Mouse (Mus musculus): ENCODE data around the gene Gpc5. TPM values are rescaled to one million over a fixed set of nuclear protein-coding genes. Genes with fewer than 3 reads are reported as not detected.

Gene Gpc5
- polyA plus RNA-seq, 1 experiment = not detected

DNA sequence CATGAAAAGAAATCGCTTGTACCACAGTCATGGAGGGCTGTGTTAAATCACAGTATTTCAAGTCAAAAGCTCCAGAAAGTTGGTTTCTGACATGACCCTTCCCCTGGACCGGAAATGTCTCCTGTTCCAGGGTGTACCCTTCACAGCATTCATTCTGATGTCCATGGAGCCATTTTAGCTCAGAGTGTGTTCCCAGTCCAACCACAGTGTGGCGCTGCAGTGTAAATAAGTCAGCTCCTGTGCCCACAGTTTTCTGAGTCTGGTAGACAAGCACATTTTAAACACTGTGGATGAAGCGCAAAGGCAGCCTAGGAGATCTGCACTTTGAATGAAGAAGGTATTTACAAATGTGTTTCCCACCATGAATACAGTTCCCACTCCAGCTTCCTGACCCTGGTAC lies 383.2 kb downstream of the Gpc5 start:
- Histone ChIP-seq H3K4me1 (ENCODE audit: control insufficient read depth, insufficient read depth, low read length) (no peaks in the 10 kb centered on the region), H3K4me3 (ENCODE audit: insufficient read depth, low read depth, low read length) (no peak overlapping the region), H3K27ac (ENCODE audit: insufficient read depth, low read depth, low read length) (no peak overlapping the region)
- 54% methylated on average over 4 of the region's 4 CpGs for WGBS
- TF ChIP-seq POLR2A (IDR thresholded peaks at IDR 0.05; ENCODE audit: insufficient read depth, low read depth, low read length) (no peak), CTCF (IDR thresholded peaks at IDR 0.05; ENCODE audit: insufficient read depth, low read depth, low read length) (no peak)

DNA sequence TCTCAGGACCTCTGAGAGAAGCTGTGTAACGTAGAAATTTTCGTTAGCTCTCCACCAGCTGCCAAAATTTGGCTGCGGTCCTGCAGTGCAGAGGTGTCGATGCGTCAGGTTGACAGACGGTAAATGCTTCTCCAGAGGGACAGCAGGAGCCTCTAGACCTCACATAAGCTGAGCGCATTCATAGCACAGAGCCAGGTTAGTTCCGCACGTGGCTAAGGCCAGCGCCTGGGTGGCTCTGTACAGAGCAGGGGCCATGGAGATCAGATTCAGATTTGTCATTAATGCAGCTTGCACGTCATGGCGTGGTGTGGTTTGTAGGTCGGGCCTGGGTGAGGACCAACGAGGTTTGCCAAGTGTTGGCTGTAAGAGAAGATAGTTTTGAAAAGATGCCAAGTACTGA lies 385.3 kb downstream of the Gpc5 start:
- WGBS = 66% methylated on average over 14 of the region's 14 CpGs
- TF ChIP-seq CTCF (IDR thresholded peaks at IDR 0.05; ENCODE audit: insufficient read depth, low read depth, low read length) = no peak
- Histone ChIP-seq H3K4me1 (ENCODE audit: control insufficient read depth, insufficient read depth, low read length) (no peaks in the 10 kb centered on the region), H3K27ac (ENCODE audit: insufficient read depth, low read depth, low read length) (no peak overlapping the region), H3K4me3 (ENCODE audit: insufficient read depth, low read depth, low read length) (no peak overlapping the region)

DNA sequence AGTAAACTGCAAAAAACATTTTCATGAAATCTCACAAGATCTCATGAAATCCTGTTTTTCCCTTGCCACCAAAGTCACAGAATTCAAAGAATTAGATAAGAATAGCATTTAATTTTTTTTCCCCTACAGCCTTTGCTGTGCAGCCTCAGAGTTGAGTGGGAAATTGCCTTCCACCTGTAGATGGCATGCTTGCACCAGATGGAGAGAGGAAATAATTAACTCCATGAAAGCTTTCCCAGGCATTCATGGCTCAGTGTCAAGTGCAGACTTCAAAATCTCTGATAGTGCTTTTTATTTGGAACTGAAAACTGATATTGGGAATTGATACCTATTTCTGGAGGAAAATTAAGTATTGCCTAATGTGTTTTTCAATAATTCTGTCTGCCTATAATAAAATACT lies 393.1 kb downstream of the Gpc5 start:
- Histone ChIP-seq H3K4me1 (ENCODE audit: control insufficient read depth, insufficient read depth, low read length) (no peaks in the 10 kb centered on the region), H3K4me3 (ENCODE audit: insufficient read depth, low read depth, low read length) (no peak overlapping the region), H3K27ac (ENCODE audit: insufficient read depth, low read depth, low read length) (no peak overlapping the region)
- no peak for TF ChIP-seq CTCF (IDR thresholded peaks at IDR 0.05; ENCODE audit: insufficient read depth, low read depth, low read length)
- TF ChIP-seq POLR2A (IDR thresholded peaks at IDR 0.05; ENCODE audit: insufficient read depth, low read depth, low read length) = no peak

DNA sequence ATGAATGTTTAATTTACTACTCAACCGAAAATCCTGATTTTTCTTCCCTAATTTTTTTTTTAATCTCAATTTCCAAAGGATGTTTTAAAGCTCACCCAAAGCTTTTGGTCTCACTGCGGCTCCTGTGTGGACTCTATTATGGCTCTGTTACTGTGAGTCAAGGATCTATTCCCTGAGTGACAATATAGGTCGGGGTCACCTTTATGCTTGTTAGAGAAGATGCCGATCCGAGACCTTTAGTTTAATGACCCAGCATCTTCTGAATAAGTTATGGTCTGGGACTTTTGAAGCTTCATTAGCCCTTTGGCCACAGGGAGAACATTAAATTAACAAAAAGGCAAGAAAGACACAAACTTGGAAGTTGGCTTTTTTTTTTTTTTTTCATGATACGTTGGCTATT lies 408.8 kb downstream of the Gpc5 start:
- Histone ChIP-seq H3K4me1 (ENCODE audit: control insufficient read depth, insufficient read depth, low read length) (no peaks in the 10 kb centered on the region), H3K4me3 (ENCODE audit: insufficient read depth, low read depth, low read length) (no peak overlapping the region), H3K27ac (ENCODE audit: insufficient read depth, low read depth, low read length) (no peak overlapping the region)
- TF ChIP-seq CTCF (IDR thresholded peaks at IDR 0.05; ENCODE audit: insufficient read depth, low read depth, low read length) = no peak
- TF ChIP-seq POLR2A (IDR thresholded peaks at IDR 0.05; ENCODE audit: insufficient read depth, low read depth, low read length) = no peak
- 81% methylated on average over 6 of the region's 6 CpGs for WGBS

DNA sequence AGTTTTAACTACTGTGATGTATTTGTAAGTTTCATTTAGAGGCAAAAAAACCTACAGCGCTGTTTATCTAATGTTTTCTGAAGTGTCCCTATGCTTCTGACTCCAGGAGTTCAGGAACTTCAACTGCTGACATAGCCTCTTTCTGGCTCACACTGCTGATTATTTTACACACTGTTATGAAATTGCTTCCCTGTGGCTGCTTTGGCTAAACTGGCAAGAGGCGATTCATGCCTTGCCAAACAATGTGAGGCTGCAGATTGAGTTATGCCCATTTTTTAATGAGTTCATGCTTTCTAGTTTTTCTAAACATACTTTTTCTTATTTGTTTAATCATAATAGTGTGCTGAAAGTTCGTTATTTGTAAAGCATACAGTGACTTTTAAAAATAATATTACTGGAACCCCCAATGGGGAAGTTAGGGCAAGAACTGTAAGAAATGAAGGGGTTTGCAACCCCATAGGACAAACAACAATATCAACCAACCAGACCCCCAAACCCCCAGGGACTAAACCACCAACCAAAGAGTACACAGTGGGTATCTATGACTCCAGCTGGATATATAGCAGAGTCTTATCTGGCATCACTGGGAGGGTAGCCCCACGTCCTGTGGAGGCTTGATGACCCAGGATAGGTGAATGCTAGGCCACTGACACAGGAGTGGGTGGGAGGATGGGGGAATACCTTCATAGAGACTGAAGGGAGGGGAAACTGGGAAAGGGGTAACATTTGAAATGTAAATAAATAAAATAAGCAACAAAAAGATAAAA lies 454.7 kb downstream of the Gpc5 start:
- 80% methylated on average over 4 of the region's 4 CpGs for WGBS

GRCm38 (mm10) chr14:115551996-115552395 lies 460.0 kb downstream of the Gpc5 start:
- H3K4me1 ChIP-seq (ENCODE audit: control insufficient read depth, insufficient read depth, low read length) = no peaks in the 10 kb centered on the region
- 81% methylated on average over 4 of the region's 4 CpGs for WGBS
- TF ChIP-seq POLR2A (IDR thresholded peaks at IDR 0.05; ENCODE audit: insufficient read depth, low read depth, low read length) (no peak), CTCF (IDR thresholded peaks at IDR 0.05; ENCODE audit: insufficient read depth, low read depth, low read length) (no peak)
- H3K4me3 ChIP-seq (ENCODE audit: insufficient read depth, low read depth, low read length) = no peak overlapping the region
- no peak overlapping the region for H3K27ac ChIP-seq (ENCODE audit: insufficient read depth, low read depth, low read length)

More for the DNA sequence above, 454.7 kb downstream of the Gpc5 start:
- Histone ChIP-seq H3K4me1 (ENCODE audit: control insufficient read depth, insufficient read depth, low read length) (no peaks in the 10 kb centered on the region), H3K4me3 (ENCODE audit: insufficient read depth, low read depth, low read length) (no peak overlapping the region), H3K27ac (ENCODE audit: insufficient read depth, low read depth, low read length) (no peak overlapping the region)
- no peak for TF ChIP-seq CTCF (IDR thresholded peaks at IDR 0.05; ENCODE audit: insufficient read depth, low read depth, low read length)
- no peak for TF ChIP-seq POLR2A (IDR thresholded peaks at IDR 0.05; ENCODE audit: insufficient read depth, low read depth, low read length)

GRCm38 (mm10) chr14:115580466-115581255 lies 488.6 kb downstream of the Gpc5 start:
- 62% methylated on average over 3 of the region's 3 CpGs for WGBS

DNA sequence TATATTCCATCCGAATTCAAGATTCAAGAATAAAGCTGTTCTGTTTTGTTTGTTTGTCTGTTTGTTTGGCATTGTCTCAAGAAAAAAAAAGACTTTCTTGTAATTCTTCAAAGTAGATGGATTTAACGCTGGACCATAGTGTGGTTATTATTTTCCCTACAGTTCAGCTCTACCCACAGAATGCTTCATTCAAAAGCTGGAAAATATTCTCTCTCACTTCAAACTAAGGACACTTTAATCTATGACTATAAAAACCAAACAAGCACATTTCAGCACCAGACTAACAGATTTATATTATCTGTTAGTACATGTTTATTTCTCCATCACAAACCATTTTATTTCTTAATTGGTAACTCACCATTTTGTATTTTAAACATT lies 489.2 kb downstream of the Gpc5 start:
- 68% methylated on average over 2 of the region's 2 CpGs for WGBS
- Histone ChIP-seq H3K4me3 (ENCODE audit: insufficient read depth, low read depth, low read length) (no peak overlapping the region), H3K27ac (ENCODE audit: insufficient read depth, low read depth, low read length) (no peak overlapping the region), H3K4me1 (ENCODE audit: control insufficient read depth, insufficient read depth, low read length) (no peaks in the 10 kb centered on the region)
- no peak for TF ChIP-seq POLR2A (IDR thresholded peaks at IDR 0.05; ENCODE audit: insufficient read depth, low read depth, low read length)
- no peak for TF ChIP-seq CTCF (IDR thresholded peaks at IDR 0.05; ENCODE audit: insufficient read depth, low read depth, low read length)

More at GRCm38 (mm10) chr14:115580466-115581255, 488.6 kb downstream of the Gpc5 start:
- no peaks in the 10 kb centered on the region for H3K4me1 ChIP-seq (ENCODE audit: control insufficient read depth, insufficient read depth, low read length)
- no peak overlapping the region for H3K4me3 ChIP-seq (ENCODE audit: insufficient read depth, low read depth, low read length)
- TF ChIP-seq CTCF (IDR thresholded peaks at IDR 0.05; ENCODE audit: insufficient read depth, low read depth, low read length) = no peak
- no peak for TF ChIP-seq POLR2A (IDR thresholded peaks at IDR 0.05; ENCODE audit: insufficient read depth, low read depth, low read length)
- H3K27ac ChIP-seq (ENCODE audit: insufficient read depth, low read depth, low read length) = no peak overlapping the region

- Histone ChIP-seq H3K4me1 (ENCODE audit: control insufficient read depth, insufficient read depth, low read length) (no peaks in the 10 kb centered on the region), H3K4me3 (ENCODE audit: insufficient read depth, low read depth, low read length) (no peak overlapping the region), H3K27ac (ENCODE audit: insufficient read depth, low read depth, low read length) (no peak overlapping the region)
- no peak for TF ChIP-seq CTCF (IDR thresholded peaks at IDR 0.05; ENCODE audit: insufficient read depth, low read depth, low read length)
- no peak for TF ChIP-seq POLR2A (IDR thresholded peaks at IDR 0.05; ENCODE audit: insufficient read depth, low read depth, low read length)
- 74% methylated on average over 8 of the region's 8 CpGs for WGBS
Observed at GRCm38 (mm10) chr14:115600259-115601029, 508.4 kb downstream of the Gpc5 start.

Measured in olfactory bulb, adult 2 months (tissue).